Mouse (Mus musculus): ENCODE results near the gene Nup62. TPM values are rescaled to one million over a fixed set of nuclear protein-coding genes. Genes with fewer than 3 reads are reported as not detected.
"Not testable (repeated sequence)": the region's sequence is repeated elsewhere in the genome, so short reads cannot be mapped to it uniquely, and the experiment has no call there.

Nup62 gene
- total RNA-seq, 1 experiment from 2014 or later = 40.5 TPM

DNA sequence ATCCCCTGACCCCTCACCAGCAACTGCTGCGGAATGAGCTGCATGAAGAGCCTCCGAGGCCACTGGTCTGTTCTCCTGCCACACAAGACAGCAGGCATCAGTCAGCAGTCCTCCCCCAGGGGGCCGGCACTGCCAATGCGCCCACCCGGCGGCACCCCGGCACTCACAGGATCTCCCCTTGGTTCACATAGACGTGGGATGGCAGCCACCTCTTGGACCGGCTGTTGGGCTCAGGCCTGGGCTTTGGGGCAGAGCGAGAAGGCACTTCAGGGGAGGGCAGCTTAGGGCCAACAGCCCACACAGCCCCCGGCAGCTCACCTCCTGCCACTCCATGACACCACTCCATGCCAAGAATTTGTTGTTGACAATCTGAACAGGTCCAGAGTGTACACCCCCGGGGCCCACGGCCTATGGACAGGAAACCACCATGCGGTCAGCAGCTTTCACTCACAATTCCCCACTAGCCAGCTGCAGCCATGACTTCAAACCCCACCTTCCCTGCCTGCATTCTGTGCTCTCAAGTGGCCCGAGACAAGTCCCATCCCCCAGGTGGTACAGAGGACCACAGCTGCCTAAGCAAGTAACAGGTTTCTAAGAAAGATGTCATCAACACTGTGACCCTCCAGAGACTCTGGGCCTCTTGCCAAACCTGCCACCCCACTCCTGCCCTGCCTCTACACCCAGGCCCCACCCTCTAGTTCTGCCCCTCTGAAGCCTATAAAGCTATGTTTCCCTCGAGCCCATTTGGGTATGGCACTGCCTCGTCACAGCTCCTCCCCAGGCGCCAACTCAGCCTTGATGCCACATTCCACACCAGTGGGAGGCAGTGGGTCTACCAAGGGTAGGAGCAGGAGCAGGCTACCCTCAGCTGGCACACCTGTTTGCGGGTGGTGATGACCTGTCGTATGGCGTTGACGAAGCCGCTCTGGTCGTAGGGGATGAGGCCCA, 49.0 kb downstream of the Nup62 start:
- no peak for DNase-seq

DNA sequence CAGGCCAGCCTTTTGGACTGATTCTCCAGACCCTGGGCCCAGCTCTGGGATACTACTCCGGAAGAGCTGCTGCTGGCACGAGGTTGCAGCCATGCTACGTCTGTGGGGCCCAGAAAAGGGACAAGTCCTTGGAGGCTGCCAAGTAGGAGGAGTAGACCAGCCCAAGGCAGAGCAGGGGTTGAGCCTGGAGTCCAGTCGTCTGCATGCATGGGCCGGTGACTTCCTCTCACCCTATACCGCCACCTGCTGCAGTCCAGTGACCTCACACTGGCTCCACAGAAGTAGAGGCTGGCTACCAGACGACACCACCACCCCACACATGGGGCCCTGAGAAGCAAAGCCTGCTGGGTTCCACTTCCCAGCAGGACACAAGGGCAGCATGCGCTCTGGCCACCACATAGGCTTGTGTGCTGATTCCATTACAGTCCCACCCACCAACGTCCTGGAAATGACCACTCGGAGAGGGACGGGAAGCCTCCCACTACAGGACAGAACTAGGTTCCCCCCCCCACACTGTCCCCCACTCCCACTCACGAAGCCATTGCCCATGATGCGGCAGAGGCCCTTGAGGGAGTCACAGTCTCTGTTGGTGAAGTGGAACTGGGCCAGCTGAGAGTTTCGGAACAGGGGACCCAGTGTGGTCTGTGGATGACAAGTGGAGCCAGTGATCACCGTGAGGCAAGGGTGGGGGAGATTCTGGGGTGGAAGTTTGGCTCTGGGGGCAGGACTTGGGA, 50.6 kb downstream of the Nup62 start:
- peak; percentile 73 for DNase-seq

DNA sequence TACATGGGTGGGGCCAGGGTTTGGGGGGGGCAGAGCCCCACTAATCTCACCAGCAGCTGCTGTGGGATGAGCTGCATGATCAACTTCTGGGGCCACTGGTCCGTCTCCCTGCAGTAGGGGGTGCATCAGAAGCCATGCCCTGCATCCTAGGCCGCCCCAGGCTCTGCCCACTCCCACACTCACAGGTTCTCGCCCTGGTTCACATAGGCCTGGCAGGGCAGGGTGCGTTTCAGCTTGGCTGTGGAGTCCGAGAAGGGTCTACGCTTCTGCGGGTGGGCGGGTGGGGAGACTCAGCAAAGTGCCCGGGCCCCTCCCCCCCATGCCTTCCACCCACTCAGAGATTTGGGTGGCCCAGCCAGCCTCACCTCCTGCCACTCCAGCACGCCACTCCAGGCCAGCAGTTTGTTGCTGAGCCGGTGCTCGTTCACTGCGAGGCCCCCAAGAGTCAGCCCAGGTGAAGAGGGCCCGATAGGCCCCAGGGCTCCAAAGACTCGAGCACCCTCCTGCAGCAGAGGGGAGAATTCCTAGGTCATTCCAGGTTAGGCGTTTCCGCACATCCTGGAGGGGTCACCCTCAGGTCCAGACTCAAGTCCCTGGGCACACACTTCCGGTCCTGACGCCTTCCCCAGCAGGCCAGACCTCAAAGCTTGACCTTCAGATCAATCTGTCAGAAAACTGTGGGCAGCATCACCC, 51.3 kb downstream of the Nup62 start:
- no peak for DNase-seq

DNA sequence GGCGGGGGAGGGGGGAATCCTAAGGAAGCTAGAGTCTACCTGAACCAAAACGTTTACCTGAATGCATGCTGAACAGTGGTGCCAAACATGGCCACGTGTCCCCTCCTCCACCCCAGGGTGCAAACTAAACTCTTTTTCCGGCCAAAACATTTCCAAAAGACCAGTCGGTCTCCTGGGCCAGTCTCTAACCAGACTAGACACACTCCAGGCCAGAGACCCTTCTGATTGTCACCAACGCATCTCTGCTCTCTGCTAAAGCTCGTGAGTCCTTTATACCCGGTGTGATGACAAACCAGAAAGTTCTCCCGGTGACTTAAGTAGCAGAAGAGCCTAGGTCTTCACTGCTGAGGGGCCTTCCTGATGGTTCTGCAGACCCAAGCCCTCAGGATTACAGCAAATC, 51.9 kb downstream of the Nup62 start:
- DNase-seq = no peak

DNA sequence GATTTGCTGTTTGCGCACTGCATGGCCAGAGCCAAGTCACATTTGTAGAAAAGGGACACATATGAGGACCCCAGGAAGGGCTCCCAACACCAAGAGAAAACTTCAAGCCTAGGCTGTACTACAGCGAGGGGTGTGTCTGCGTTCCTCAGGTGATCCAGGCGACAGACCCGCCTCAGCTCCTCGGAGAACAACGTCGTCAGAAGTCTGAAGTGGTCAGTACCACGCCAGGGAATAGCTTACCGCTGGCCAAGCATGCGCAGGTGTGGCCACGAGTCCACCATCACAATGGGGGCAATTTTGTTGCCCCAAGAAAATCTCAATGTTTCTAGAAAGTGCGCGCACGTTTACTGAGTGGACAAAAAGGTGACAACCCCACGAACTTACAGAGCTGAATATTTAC, 52.6 kb downstream of the Nup62 start:
- no peak for DNase-seq

DNA sequence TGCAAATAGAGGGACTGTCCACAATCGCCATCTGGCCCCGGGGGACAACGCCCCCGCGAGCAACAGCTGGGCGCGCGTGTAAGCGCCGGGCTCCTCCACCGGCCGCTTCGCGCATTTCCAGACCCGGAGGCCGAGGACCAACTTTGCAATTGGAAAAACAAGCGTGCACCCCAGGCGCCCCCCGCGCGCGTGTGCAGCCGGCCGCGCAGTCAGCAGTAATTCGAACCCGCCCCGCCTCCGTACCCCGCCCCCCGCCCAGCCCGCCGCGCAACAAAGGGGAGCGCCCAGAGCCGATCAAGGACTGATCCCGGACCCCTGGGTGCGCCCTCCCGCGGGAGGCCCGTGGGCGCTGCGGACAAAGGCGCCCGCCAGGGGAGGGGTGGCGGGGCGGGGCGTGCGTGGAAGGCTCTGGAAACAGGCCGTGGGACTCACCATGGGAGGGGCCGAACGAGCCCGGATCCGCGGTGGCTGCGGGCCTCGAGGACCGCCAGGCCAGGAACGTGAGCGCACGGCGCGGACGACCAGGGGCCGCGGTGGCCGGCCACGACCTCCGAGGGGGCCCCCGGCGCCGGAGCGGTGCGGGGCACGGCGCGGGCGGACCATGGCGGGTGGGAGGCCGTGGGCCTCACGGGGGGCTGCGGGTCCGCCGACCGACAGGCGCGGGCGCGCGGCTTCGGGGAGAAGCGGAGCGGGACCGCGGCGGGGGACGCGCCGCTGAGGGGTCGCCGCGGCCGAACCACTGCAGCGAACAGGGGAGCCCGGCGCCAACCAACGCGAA, 53.2 kb downstream of the Nup62 start:
- peak; percentile 77 for DNase-seq

DNA sequence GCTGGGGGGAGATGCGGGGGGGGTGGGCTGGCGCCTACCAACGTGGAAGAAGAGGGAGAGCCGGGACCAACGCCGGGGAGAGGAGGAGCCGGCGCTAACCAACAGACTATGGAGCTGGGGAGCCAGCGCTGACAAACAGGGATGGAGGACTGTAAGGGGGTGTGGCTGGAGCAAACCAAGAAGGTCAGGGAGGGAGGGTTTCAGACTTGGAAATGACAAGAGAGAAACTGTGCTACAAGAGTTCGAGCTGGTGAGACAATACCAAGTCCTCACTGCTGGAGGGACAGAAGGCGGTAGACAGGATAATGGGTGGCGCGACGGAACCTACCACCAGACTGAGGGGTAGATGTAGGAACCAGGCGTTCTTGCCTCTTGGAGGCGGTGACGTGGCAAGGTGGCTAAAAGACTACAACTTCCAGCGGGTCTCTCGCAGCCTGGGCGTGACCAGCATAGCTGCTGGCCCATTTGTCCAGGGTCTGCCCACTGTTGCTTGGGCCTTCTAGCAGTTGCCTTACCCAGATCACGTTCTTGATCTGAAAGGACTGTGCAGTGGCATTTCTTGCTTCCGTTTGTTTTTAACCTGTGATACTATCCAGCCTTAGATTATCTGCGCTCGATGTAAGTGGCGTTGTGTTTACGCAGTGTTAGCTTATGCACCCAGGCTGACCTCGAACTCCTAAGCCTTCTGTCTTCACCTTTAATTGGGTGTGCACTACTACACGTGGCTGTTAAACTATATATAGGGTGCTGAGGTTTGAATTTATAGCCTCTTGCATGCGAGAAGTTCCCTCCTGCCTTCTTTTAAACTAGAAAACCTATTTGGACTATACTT, 54.0 kb downstream of the Nup62 start, which contains the start of gene Ptov1:
TSS of gene Ptov1 (minus strand) at position 92 of the 832 bp plus-strand sequence.
- DNase-seq = peak; percentile 88

DNA sequence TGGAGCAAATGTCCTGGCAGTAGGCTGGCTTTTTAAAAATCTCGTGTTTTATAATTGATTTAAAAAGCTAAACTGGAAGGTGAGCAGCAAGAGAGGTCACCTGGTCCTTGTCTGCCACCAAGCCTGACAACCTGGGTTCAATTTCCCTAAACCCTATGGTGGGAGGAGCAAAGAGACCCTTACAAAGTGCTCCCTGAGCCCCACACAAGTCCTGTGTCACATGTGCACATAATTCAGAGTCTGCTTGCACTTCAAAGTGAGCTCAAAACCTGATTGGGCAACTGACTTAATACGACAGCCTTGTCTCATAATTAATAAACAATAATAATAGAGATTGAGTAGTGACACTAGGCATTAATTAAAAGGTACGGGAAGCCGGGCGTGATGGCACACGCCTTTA, 54.7 kb downstream of the Nup62 start:
- no peak for DNase-seq

DNA sequence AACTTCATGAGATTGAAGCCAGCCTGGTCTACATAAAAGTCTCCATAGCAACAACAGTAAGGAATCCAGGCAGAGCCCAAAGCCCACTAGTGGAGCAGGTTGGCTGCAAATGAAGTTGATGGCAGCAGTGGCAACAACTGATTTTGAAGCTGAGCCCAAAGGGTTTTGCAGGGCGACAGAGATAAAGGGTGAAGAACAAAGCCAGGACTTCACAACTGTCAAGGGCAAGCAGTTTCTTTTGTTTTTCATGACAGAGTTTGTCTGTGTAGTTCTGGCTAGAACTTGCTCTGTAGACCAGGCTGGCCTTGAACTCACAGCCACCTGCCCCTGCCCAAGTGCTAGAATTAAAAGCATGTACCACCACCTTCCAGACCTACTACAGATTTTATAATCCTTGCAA, 55.3 kb downstream of the Nup62 start:
- DNase-seq = no peak

DNA sequence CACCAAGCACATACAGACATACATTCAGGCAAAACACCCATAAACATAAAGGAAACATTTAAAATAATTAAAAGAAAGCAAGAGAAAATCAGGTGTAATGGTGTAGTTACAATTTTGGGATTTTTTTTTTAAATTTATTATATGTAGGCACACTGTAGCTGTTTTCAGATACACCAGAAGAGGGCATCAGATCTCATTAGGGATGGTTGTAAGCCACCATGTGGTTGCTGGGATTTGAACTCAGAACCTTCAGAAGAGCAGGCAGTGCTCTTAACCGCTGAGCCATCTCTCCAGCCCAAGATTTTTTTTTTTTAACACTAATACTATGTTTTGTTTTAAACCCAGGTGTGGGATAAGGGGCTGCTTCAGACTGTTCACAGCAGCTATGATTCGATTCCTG, 55.9 kb downstream of the Nup62 start:
- not testable (repeated sequence) for DNase-seq

DNA sequence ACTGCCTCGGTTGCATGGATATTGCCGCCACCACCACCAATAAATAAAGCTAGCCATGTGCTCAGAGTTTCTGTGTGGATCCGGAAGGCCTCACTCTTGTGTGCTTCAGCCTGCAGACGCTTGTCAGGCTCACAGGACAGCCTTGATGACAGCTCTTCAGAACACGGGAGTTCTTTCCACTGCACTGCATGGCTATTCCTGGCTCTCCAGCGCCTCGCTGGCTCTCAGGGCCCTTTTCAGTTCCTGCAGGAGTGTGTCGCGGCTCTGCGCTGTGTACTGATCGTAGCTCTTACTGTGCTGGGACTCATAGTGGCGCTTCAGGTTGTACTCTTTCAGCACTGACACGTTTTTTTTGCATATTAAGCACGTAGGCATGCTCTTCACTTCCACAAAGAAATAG, 61.9 kb downstream of the Nup62 start:
- DNase-seq = no peak

Small RNA genes within 50 kb of the gene (microRNA-seq; reads per million reads assigned to microRNA genes)
- 0 reads per million in 2 experiments for gene Mir707

Other genes with a start within 250 kb of the Nup62 start
- 0.88 TPM in 1 of 2 replicates, not detected in the other for gene Napsa, start 243.7 kb upstream of the Nup62 start, total RNA-seq (2021)
- gene Kcnc3, start 225.4 kb upstream of the Nup62 start, total RNA-seq (2021) = 5.9 and 6.0 TPM in 2 replicates
- 2.8 and 4.3 TPM in 2 replicates for gene Myh14, start 145.2 kb upstream of the Nup62 start, total RNA-seq (2021)
- gene Izumo2, start 107.3 kb upstream of the Nup62 start, total RNA-seq (2021) = not detected in 2 replicates
- 58.7 and 59.3 TPM in 2 replicates for gene Vrk3, start 67.7 kb upstream of the Nup62 start, total RNA-seq (2021)
- 0.71 and 0.88 TPM in 2 replicates for gene Zfp473, start 65.0 kb upstream of the Nup62 start, total RNA-seq (2021)
- 2.8 and 3.4 TPM in 2 replicates for gene Il4i1, start 299 bp downstream of the Nup62 start, total RNA-seq (2021)
- 108 and 165 TPM in 2 replicates for gene Atf5, start 570 bp downstream of the Nup62 start, total RNA-seq (2021)
- 116 and 138 TPM in 2 replicates for gene Akt1s1, start 32.9 kb downstream of the Nup62 start, total RNA-seq (2021)
- gene Tbc1d17, start 33.0 kb downstream of the Nup62 start, total RNA-seq (2021) = 62.1 and 88.5 TPM in 2 replicates
- gene Pnkp, start 41.1 kb downstream of the Nup62 start, total RNA-seq (2021) = 53.2 and 55.8 TPM in 2 replicates
- 309 and 326 TPM in 2 replicates for gene Ptov1, start 53.7 kb downstream of the Nup62 start, total RNA-seq (2021)
- gene Med25, start 76.6 kb downstream of the Nup62 start, total RNA-seq (2021) = 93.7 and 103 TPM in 2 replicates
- 37.4 and 37.8 TPM in 2 replicates for gene Fuz, start 80.0 kb downstream of the Nup62 start, total RNA-seq (2021)
- 83.7 and 115 TPM in 2 replicates for gene Ap2a1, start 113.4 kb downstream of the Nup62 start, total RNA-seq (2021)
- gene Tsks, start 127.1 kb downstream of the Nup62 start, total RNA-seq (2021) = not detected in 2 replicates
- gene Cpt1c, start 158.8 kb downstream of the Nup62 start, total RNA-seq (2021) = 13.3 and 16.5 TPM in 2 replicates
- gene Prmt1, start 170.5 kb downstream of the Nup62 start, total RNA-seq (2021) = 177 and 221 TPM in 2 replicates
- 138 and 151 TPM in 2 replicates for gene Irf3, start 181.6 kb downstream of the Nup62 start, total RNA-seq (2021)
- gene Bcl2l12, start 182.6 kb downstream of the Nup62 start, total RNA-seq (2021) = 18.7 and 24.4 TPM in 2 replicates
- gene Scaf1, start 200.3 kb downstream of the Nup62 start, total RNA-seq (2021) = 86.4 and 99.4 TPM in 2 replicates
- gene Rras, start 201.9 kb downstream of the Nup62 start, total RNA-seq (2021) = 94.0 and 102 TPM in 2 replicates
- gene Prr12, start 236.8 kb downstream of the Nup62 start, total RNA-seq (2021) = 71.1 and 78.5 TPM in 2 replicates
- 46.5 and 67.2 TPM in 2 replicates for gene Nosip, start 246.3 kb downstream of the Nup62 start, total RNA-seq (2021)
- gene Prrg2, start 246.6 kb downstream of the Nup62 start, total RNA-seq (2021) = 19.2 and 21.4 TPM in 2 replicates